Mouse (Mus musculus) left cerebral cortex, postnatal 10 days (tissue): ENCODE measurements around the gene Fsd2. TPM values are rescaled to one million over a fixed set of nuclear protein-coding genes. Genes with fewer than 3 reads are reported as not detected.

ENCODE experiments used
- DNase-seq, 2 experiments: peaks; one replicate each; pipeline ENCODE4 v3.0.0; 2021 to 2022; ENCODE audit warnings: low spot score in 2 of 2, mixed read lengths in 1 of 2; ENCODE audit errors: extremely low spot score in 1 of 2
- intact Hi-C: fragments of 180-260 bp; cut with DNase I; formaldehyde crosslinking; loops from one replicate; pipeline ENCODE4 v1.15.1; 2025
- total RNA-seq, 2 experiments: library from RNA; stranded (reverse); gene quantifications; 2 replicates each; pipeline ENCODE4 v1.2.3; 2021

The Fsd2 gene
- total RNA-seq, 2 experiments from 2014 or later: 0.09 to 0.10 TPM

- intact Hi-C loops: loop anchor here (10.0 kb wide), 2 partner anchors 121 to 189 kb away; partner anchors contain the start of genes Cpeb1 and Ramac
- no peak for DNase-seq
Measured at GRCm38 (mm10) chr7:81575606-81576005, 8.9 kb upstream of the Fsd2 start.

GRCm38 (mm10) chr7:81573821-81574220, 7.1 kb upstream of the Fsd2 start:
- no peak for DNase-seq
- intact Hi-C loops: loop anchor here (5.0 to 10.0 kb wide), 4 partner anchors 97 to 227 kb away; partner anchors contain the start of genes Cpeb1, Ramac and Rps17

- intact Hi-C loops: loop anchor here (5.0 to 10.0 kb wide), 4 partner anchors 96 to 226 kb away; partner anchors contain the start of genes Cpeb1, Ramac and Rps17
- DNase-seq: no peak
Measured at GRCm38 (mm10) chr7:81573397-81573796, 6.7 kb upstream of the Fsd2 start.

GRCm38 (mm10) chr7:81572610-81573268, 6.0 kb upstream of the Fsd2 start:
- intact Hi-C loops: loop anchor here (5.0 to 10.0 kb wide), 4 partner anchors 95 to 225 kb away; partner anchors contain the start of genes Cpeb1, Ramac and Rps17
- no peak for DNase-seq

GRCm38 (mm10) chr7:81571941-81572441, 5.2 kb upstream of the Fsd2 start:
- DNase-seq: no peak
- intact Hi-C loops: loop anchor here (5.0 to 10.0 kb wide), 4 partner anchors 95 to 225 kb away; partner anchors contain the start of genes Cpeb1, Ramac and Rps17

GRCm38 (mm10) chr7:81571108-81571940, 4.6 kb upstream of the Fsd2 start, which contains the start of gene Whamm:
Whamm (plus strand) TSS chr7:81571266.
- peak; percentile 93 to 94 for DNase-seq

GRCm38 (mm10) chr7:81570752-81571107, 4.0 kb upstream of the Fsd2 start:
- intact Hi-C loops: loop anchor here (5.0 to 10.0 kb wide), 4 partner anchors 93 to 223 kb away; partner anchors contain the start of genes Cpeb1, Ramac and Rps17
- no peak for DNase-seq

More at GRCm38 (mm10) chr7:81571108-81571940, 4.6 kb upstream of the Fsd2 start, which contains the start of gene Whamm:
- intact Hi-C loops: loop anchor here (5.0 to 10.0 kb wide), 4 partner anchors 94 to 224 kb away; partner anchors contain the start of genes Cpeb1, Ramac and Rps17

- DNase-seq: no peak
- intact Hi-C loops: loop anchor here (5.0 to 10.0 kb wide), 4 partner anchors 93 to 223 kb away; partner anchors contain the start of genes Cpeb1, Ramac and Rps17
Measured at GRCm38 (mm10) chr7:81570271-81570670, 3.5 kb upstream of the Fsd2 start.

GRCm38 (mm10) chr7:81569851-81570250, 3.1 kb upstream of the Fsd2 start:
- no peak for DNase-seq
- intact Hi-C loops: loop anchor here (5.0 to 10.0 kb wide), 4 partner anchors 93 to 223 kb away; partner anchors contain the start of genes Cpeb1, Ramac and Rps17

- intact Hi-C loops: no loop called here
Measured at GRCm38 (mm10) chr7:81567396-81567795, 652 bp upstream of the Fsd2 start.

GRCm38 (mm10) chr7:81566332-81566731, 412 bp downstream of the Fsd2 start:
- DNase-seq: no peak
- intact Hi-C loops: no loop called here

More at GRCm38 (mm10) chr7:81567396-81567795, 652 bp upstream of the Fsd2 start:
- no peak for DNase-seq

GRCm38 (mm10) chr7:81565381-81566055, 1.2 kb downstream of the Fsd2 start:
- no peak for DNase-seq
- intact Hi-C loops: no loop called here

- intact Hi-C loops: no loop called here
- no peak for DNase-seq
Measured at GRCm38 (mm10) chr7:81564766-81565165, 2.0 kb downstream of the Fsd2 start.

- intact Hi-C loops: no loop called here
- DNase-seq: no peak
Measured at GRCm38 (mm10) chr7:81563506-81564015, 3.2 kb downstream of the Fsd2 start.

GRCm38 (mm10) chr7:81561211-81561610, 5.5 kb downstream of the Fsd2 start:
- intact Hi-C loops: no loop called here
- no peak for DNase-seq

GRCm38 (mm10) chr7:81560101-81561049, 6.4 kb downstream of the Fsd2 start:
- DNase-seq: no peak
- intact Hi-C loops: no loop called here
